Comparison of ENCODE assay signal across 8 mouse cellular contexts in the genomic region with DNA sequence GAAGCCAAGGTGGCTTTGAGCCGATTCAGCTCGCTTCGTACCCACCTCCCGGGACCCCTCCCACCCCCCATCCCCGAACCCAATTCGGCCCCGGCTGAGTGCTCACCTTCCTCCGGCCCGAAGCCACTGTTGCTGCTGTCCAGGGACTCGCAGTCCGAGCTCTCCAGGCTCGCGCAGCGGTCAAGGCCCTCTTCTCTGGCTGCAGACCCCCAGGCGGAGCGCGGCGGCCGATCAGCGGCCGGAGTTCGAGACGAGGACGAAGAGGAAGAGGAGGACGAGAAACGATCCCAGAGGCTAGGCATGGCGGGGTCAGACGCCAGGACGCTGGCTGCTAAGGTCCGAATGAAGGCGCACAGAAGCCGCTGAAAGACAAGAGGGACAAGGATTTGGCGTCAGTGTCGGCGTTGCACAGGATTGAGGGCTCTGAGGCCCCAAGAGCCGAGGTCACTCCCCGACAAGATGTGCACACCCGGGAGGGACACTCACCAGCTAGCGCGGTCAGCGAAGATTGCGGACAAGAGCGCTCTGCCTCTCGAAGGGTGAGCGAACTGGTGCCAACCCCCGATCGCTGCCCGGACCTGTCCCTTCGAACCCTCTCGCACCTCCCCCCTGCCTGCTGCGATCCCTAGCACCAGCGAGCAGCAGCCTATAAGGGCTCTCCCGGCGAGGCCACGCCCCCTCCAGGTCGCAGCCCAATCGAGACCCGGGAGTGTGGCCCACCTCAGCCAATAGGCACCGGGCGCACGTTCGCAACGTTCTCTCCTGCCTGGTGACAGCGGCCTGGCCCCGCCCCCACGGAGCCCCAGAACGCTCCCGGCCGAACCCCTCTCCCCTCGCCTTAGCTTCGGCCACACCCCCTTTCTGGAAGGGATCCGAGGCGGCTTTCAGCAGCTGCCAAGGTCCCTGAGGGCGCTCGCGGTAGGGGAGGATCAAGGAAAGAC. TPM values are rescaled to one million over a fixed set of nuclear protein-coding genes. Genes with fewer than 3 reads are reported as not detected.
DNase-seq lines count a peak whose midpoint lies in the region; ATAC-seq and TF ChIP-seq lines count a peak whose summit lies in the region.

A gene (minus strand): TSS at position 624 of the 941 bp plus-strand sequence.

- TF ChIP-seq EP300 in MEL (IDR thresholded peaks at IDR 0.05; ENCODE audit: low read depth in 1 of 2, low read length in 2 of 2) = peak in 1 of 2 experiments; percentile 27; a peak in 2 of 4 replicates
- peak; percentile 45 for TF ChIP-seq EP300 in lung, postnatal 0 days (IDR thresholded peaks at IDR 0.05)

- peak; percentile 98 for TF ChIP-seq POLR2A in MEL (IDR thresholded peaks at IDR 0.05; ENCODE audit: control insufficient read depth in 1 of 2, insufficient read depth in 1 of 2, low read depth in 1 of 2, low read length in 2 of 2, poor library complexity in 1 of 2)
- peak; percentile 100 for TF ChIP-seq POLR2A in cerebellum, adult 2 months (IDR thresholded peaks at IDR 0.05; ENCODE audit: borderline replicate concordance, insufficient read depth, low read length)

- H3K9me3 ChIP-seq in MEL (replicated peaks; ENCODE audit: insufficient read depth, low read length) = no peaks in the 10 kb centered on the region
- no peaks in the 10 kb centered on the region for H3K9me3 ChIP-seq in lung, postnatal 0 days (ENCODE audit: low read length)

- H3K36me3 ChIP-seq in MEL (ENCODE audit: control insufficient read depth in 1 of 2, insufficient read depth in 2 of 2, low read length in 2 of 2) = peaks cover 0 to 25% of the 10 kb centered on the region in 2 experiments; a peak in 2 of 4 replicates
- no peaks in the 10 kb centered on the region for H3K36me3 ChIP-seq in lung, postnatal 0 days (ENCODE audit: insufficient read depth, low read length)

- peak; percentile 99 for DNase-seq in MEL (ENCODE audit: low read depth, low spot score)
- DNase-seq in cerebellum, adult 2 months = peak; percentile 100
- DNase-seq in forelimb bud, embryonic 11.5 days (ENCODE audit: low read depth, low spot score) = peak; percentile 98
- DNase-seq in layer of hippocampus, adult 9-11 months = peak; percentile 100
- peak; percentile 100 for DNase-seq in lung, postnatal 0 days (ENCODE audit: low spot score)
- peak; percentile 96 for DNase-seq in ovary, postnatal 14 days (ENCODE audit: low spot score)
- peak; percentile 100 for DNase-seq in thymus, postnatal 14 days

- peak within 1 kb of the TSS; percentile 88 to 96 for H3K4me3 ChIP-seq in MEL (ENCODE audit: control insufficient read depth in 1 of 2, insufficient read depth in 1 of 2, low read depth in 2 of 2, low read length in 2 of 2)
- peak within 1 kb of the TSS; percentile 89 for H3K4me3 ChIP-seq in cerebellum, adult 2 months (replicated peaks; ENCODE audit: insufficient read depth, low read depth, low read length)
- H3K4me3 ChIP-seq in lung, postnatal 0 days (ENCODE audit: low read depth, low read length) = peak within 1 kb of the TSS; percentile 91

- TF ChIP-seq RAD21 in MEL (IDR thresholded peaks at IDR 0.05; ENCODE audit: low read depth, low read length) = no peak

- TF ChIP-seq CTCF in MEL (IDR thresholded peaks at IDR 0.05 in 2 of 3, conservative IDR thresholded peaks at IDR 0.05 in 1 of 3; ENCODE audit: control insufficient read depth in 1 of 3, insufficient read depth in 1 of 3, low read depth in 2 of 3, low read length in 3 of 3, poor library complexity in 1 of 3, severe bottlenecking in 1 of 3) = no peak
- TF ChIP-seq CTCF in cerebellum, adult 2 months (IDR thresholded peaks at IDR 0.05; ENCODE audit: borderline replicate concordance, insufficient read depth, low read depth, low read length) = peak; percentile 2; the same call in 1 of the 2 replicates
- TF ChIP-seq CTCF in lung, postnatal 0 days (IDR thresholded peaks at IDR 0.05) = peak; percentile 11; the same call in 1 of the 2 replicates

- ATAC-seq in hematopoietic stem cell, adult 5-6 weeks (replicated peaks in 1 of 2; ENCODE audit: insufficient read depth in 1 of 2, low FRiP score in 2 of 2, low TSS enrichment in 1 of 2, low read depth in 1 of 2, poor library complexity in 2 of 2, severe bottlenecking in 2 of 2) = peak; percentile 93 to 95
- ATAC-seq in lung, postnatal 0 days = peak; percentile 95

- H3K79me2 ChIP-seq in MEL (ENCODE audit: control insufficient read depth, insufficient read depth, low read length, poor library complexity) = peaks cover 18% of the 10 kb centered on the region

- H3K27ac ChIP-seq in MEL (ENCODE audit: control insufficient read depth, low read depth, low read length) = peak within 1 kb of the TSS; percentile 98
- H3K27ac ChIP-seq in cerebellum, adult 2 months (ENCODE audit: insufficient read depth, low read length) = peak within 1 kb of the TSS; percentile 100
- H3K27ac ChIP-seq in lung, postnatal 0 days (ENCODE audit: low read length) = peak within 1 kb of the TSS; percentile 96

- under 1% methylated on average over 76 of the region's 76 CpGs for WGBS in cerebellum, adult 2 months
- under 1% methylated on average over 72 of the region's 76 CpGs for WGBS in lung, postnatal 0 days

- H3K4me1 ChIP-seq in MEL (ENCODE audit: control insufficient read depth in 1 of 2, insufficient read depth in 2 of 2, low read length in 2 of 2) = peaks cover 18 to 27% of the 10 kb centered on the region in 2 experiments
- H3K4me1 ChIP-seq in cerebellum, adult 2 months (ENCODE audit: control insufficient read depth, insufficient read depth, low read length) = peaks cover 9% of the 10 kb centered on the region
- H3K4me1 ChIP-seq in lung, postnatal 0 days (ENCODE audit: insufficient read depth, low read depth, low read length) = peaks cover 12% of the 10 kb centered on the region; the same call in 1 of the 2 replicates

- H3K27me3 ChIP-seq in MEL (ENCODE audit: control insufficient read depth in 1 of 2, insufficient read depth in 2 of 2, low read length in 2 of 2) = peaks cover 0 to under 1% of the 10 kb centered on the region in 2 experiments; a peak in 1 of 4 replicates
- no peaks in the 10 kb centered on the region for H3K27me3 ChIP-seq in cerebellum, adult 2 months (ENCODE audit: control insufficient read depth, insufficient read depth, low read length)
- no peaks in the 10 kb centered on the region for H3K27me3 ChIP-seq in lung, postnatal 0 days (replicated peaks; ENCODE audit: insufficient read depth, low read length)

- H3K9ac ChIP-seq in MEL (ENCODE audit: control insufficient read depth, low read depth, low read length, poor library complexity, severe bottlenecking) = peak within 1 kb of the TSS; percentile 96
- H3K9ac ChIP-seq in lung, postnatal 0 days (replicated peaks; ENCODE audit: low read depth) = peak within 1 kb of the TSS; percentile 99

- peak within 1 kb of the TSS; percentile 82 for H3K4me2 ChIP-seq in lung, postnatal 0 days (replicated peaks; ENCODE audit: low read depth, low read length)

TF ChIP-seq in MEL, 35 proteins besides CTCF, POLR2A, EP300 and RAD21 (continues in another document):
- TF ChIP-seq MAX (IDR thresholded peaks at IDR 0.05; ENCODE audit: low read length) = no peak; the same call in 1 of the 2 replicates
- peak; percentile 42; the same call in 1 of the 2 replicates for TF ChIP-seq RCOR1 (IDR thresholded peaks at IDR 0.05; ENCODE audit: low read depth, low read length)
- TF ChIP-seq ETS1 (IDR thresholded peaks at IDR 0.05; ENCODE audit: low read depth, low read length) = peak; percentile 62; the same call in 1 of the 2 replicates
- TF ChIP-seq POLR2AphosphoS2 (IDR thresholded peaks at IDR 0.05; ENCODE audit: low read length) = peak; percentile 98
- peak; percentile 98 for TF ChIP-seq NELFE (IDR thresholded peaks at IDR 0.05; ENCODE audit: low read depth, low read length)
- TF ChIP-seq MAZ (IDR thresholded peaks at IDR 0.05; ENCODE audit: low read depth, low read length) = peak; percentile 84
- TF ChIP-seq CHD1 (IDR thresholded peaks at IDR 0.05; ENCODE audit: low read depth, low read length) = no peak
- TF ChIP-seq ZKSCAN1 (IDR thresholded peaks at IDR 0.05; ENCODE audit: low read depth, low read length) = no peak
- no peak for TF ChIP-seq SMC3 (IDR thresholded peaks at IDR 0.05; ENCODE audit: low read depth, low read length)
- TF ChIP-seq HCFC1 (IDR thresholded peaks at IDR 0.05; ENCODE audit: low read depth, low read length) = 0 out of 2 replicates have a peak, but pooled peaks have one; percentile 46
- TF ChIP-seq ELF1 (IDR thresholded peaks at IDR 0.05; ENCODE audit: low read depth, low read length) = no peak
- 0 out of 2 replicates have a peak, but pooled peaks have one; percentile 3 for TF ChIP-seq MYB (IDR thresholded peaks at IDR 0.05; ENCODE audit: low read depth, low read length)
- TF ChIP-seq NRF1 (IDR thresholded peaks at IDR 0.05; ENCODE audit: insufficient read depth, low read depth, low read length, poor library complexity, severe bottlenecking) = no peak; the same call in 1 of the 2 replicates
- peak; percentile 10; the same call in 1 of the 2 replicates for TF ChIP-seq BHLHE40 (IDR thresholded peaks at IDR 0.05; ENCODE audit: borderline replicate concordance, low read depth, low read length)
- TF ChIP-seq CHD2 (IDR thresholded peaks at IDR 0.05; ENCODE audit: low read length) = no peak; the same call in 1 of the 2 replicates
- TF ChIP-seq ZNF384 (IDR thresholded peaks at IDR 0.05; ENCODE audit: low read depth, low read length) = no peak
- no peak for TF ChIP-seq ZC3H11A (IDR thresholded peaks at IDR 0.05; ENCODE audit: low read depth, low read length)
- TF ChIP-seq USF1 (IDR thresholded peaks at IDR 0.05; ENCODE audit: low read depth, low read length) = peak; percentile 68
- TF ChIP-seq MAFK (IDR thresholded peaks at IDR 0.05; ENCODE audit: borderline replicate concordance, low read depth, low read length) = 0 out of 2 replicates have a peak, but pooled peaks have one; percentile 17
- no peak for TF ChIP-seq KAT2A (conservative IDR thresholded peaks at IDR 0.05; ENCODE audit: low read depth, low read length)
- TF ChIP-seq MYC (IDR thresholded peaks at IDR 0.05; ENCODE audit: low read depth, low read length) = no peak
- no peak for TF ChIP-seq MEF2A (IDR thresholded peaks at IDR 0.05; ENCODE audit: extremely low read depth, insufficient replicate concordance, low read depth, low read length, poor library complexity, severe bottlenecking)
- TF ChIP-seq USF2 (IDR thresholded peaks at IDR 0.05; ENCODE audit: borderline replicate concordance in 1 of 2, insufficient read depth in 1 of 2, low read depth in 1 of 2, low read length in 2 of 2) = no peak
- peak; percentile 96 for TF ChIP-seq TBP (IDR thresholded peaks at IDR 0.05; ENCODE audit: low read depth, low read length)

RNA-seq across cellular contexts. Expression of the gene that starts here (rescaled TPM):
- total RNA-seq in MEL (2012; rRNA removed) = 2.6 and 40.6 TPM in 2 replicates
- polyA plus RNA-seq in MEL (2012; ENCODE audit: insufficient read depth in 1 of 2, insufficient read length in 2 of 2, low read depth in 1 of 2, low replicate concordance in 2 of 2, missing spikeins in 1 of 2) = 10 to 100 TPM in 1 of 2 experiments, not detected in 1; 11.6 TPM
- 48.3 and 53.9 TPM in 2 replicates for polyA plus RNA-seq in cerebellum, adult 2 months (2012; rRNA removed)
- total RNA-seq in hematopoietic stem cell, adult 5-6 weeks (2017) = 2.5 and 7.9 TPM in 2 replicates
- polyA plus RNA-seq in lung, postnatal 0 days (2015; fragmentation: Nextera tagmentation; extraction: Ambion mirVana) = 21.2 and 28.1 TPM in 2 replicates

Comparison
In these comparisons a context has a peak if more than half of its experiments do, and no peak if none do; other contexts are left out.
1. Peak in every context shown above with its lines: DNase-seq, ATAC-seq, H3K4me3 ChIP-seq and H3K27ac ChIP-seq.
2. CTCF ChIP-seq: peak in cerebellum, adult 2 months (single experiment) and lung, postnatal 0 days (single experiment); none in MEL (0 of 3).